Comparison of ENCODE assay signal across 28 mouse cellular contexts in the genomic region with DNA sequence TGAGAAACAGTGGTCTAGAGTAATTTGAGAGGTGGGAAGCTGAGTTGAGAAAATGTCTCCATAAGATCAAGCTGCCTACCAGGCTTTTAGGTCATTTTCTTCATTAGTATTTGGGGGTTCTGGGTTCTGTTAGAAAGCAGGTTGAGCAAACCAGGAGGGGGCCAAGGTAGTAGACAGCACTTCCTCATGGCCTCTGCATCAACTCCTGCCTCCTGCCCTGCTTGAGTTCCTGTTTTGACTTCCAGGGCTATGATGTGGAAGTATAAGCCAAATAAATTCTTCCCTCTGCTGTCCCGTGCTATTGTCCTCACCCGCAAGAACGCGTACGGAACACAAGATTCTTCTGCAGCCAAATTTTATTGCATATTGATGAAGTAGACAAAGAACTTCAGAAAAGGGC. TPM values are rescaled to one million over a fixed set of nuclear protein-coding genes. Genes with fewer than 3 reads are reported as not detected.
DNase-seq lines count a peak whose midpoint lies in the region; ATAC-seq lines count a peak whose summit lies in the region.
"Had no signal": no experiment of that assay in that cellular context is flagged by ENCODE, and none has a peak within 500 bp of the region (broad histone marks: within the 10 kb centered on the region; RNA-seq: fewer than 3 reads in every experiment).

No protein-coding gene starts in this region.

- no peak overlapping the region for H3K9ac ChIP-seq in liver, embryonic 11.5 days (ENCODE audit: low read depth, low read length)
- H3K9ac ChIP-seq in liver, embryonic 12.5 days, result no peak overlapping the region
- H3K9ac ChIP-seq: embryonic facial prominence, embryonic 12.5 days; forebrain, embryonic 13.5 days; forebrain, embryonic 15.5 days; forebrain, postnatal 0 days had no signal

- no peaks in the 10 kb centered on the region for H3K27me3 ChIP-seq in liver, embryonic 11.5 days (replicated peaks; ENCODE audit: control insufficient read depth, insufficient read depth, low read length)
- no peaks in the 10 kb centered on the region for H3K27me3 ChIP-seq in liver, embryonic 12.5 days (replicated peaks)
- H3K27me3 ChIP-seq: embryonic facial prominence, embryonic 12.5 days; forebrain, embryonic 13.5 days; forebrain, embryonic 15.5 days; Patski had no signal

- H3K27ac ChIP-seq in liver, embryonic 11.5 days (ENCODE audit: low read depth, low read length), result no peak overlapping the region
- no peak overlapping the region for H3K27ac ChIP-seq in liver, embryonic 12.5 days
- H3K27ac ChIP-seq: embryonic facial prominence, embryonic 10.5 days; embryonic facial prominence, embryonic 12.5 days; forebrain, embryonic 13.5 days; forebrain, embryonic 15.5 days had no signal

- no peaks in the 10 kb centered on the region for H3K4me1 ChIP-seq in liver, embryonic 11.5 days (replicated peaks; ENCODE audit: control insufficient read depth, insufficient read depth, low read length)
- H3K4me1 ChIP-seq in liver, embryonic 12.5 days, result no peaks in the 10 kb centered on the region
- H3K4me1 ChIP-seq: embryonic facial prominence, embryonic 12.5 days; forebrain, embryonic 15.5 days had no signal

- ATAC-seq in liver, embryonic 11.5 days (replicated peaks; ENCODE audit: low FRiP score), result no peak
- ATAC-seq in liver, embryonic 12.5 days, result no peak
- ATAC-seq in granulocyte monocyte progenitor cell, adult 5-6 weeks (replicated peaks; ENCODE audit: poor library complexity, severe bottlenecking), result peak; percentile 40; the same call in 1 of the 2 replicates
- ATAC-seq in megakaryocyte progenitor cell, adult 5-6 weeks (replicated peaks; ENCODE audit: poor library complexity), result peak; percentile 70
- no peak for ATAC-seq in cerebellum, adult (ENCODE audit: insufficient number of reproducible peaks, low FRiP score, low TSS enrichment)
- ATAC-seq: activated CD4-positive, CD25-positive, alpha-beta regulatory T cell, adult 4 months; forebrain, embryonic 15.5 days; forebrain, postnatal 0 days; Patski had no signal

- DNase-seq in liver, embryonic 11.5 days (ENCODE audit: low spot score), result peak; percentile 18
- no peak for DNase-seq in gastrocnemius, postnatal 10 days
- DNase-seq in urinary bladder, postnatal 25 days (ENCODE audit: low spot score), result no peak
- DNase-seq: adrenal gland, adult 8-10 months; adrenal gland, postnatal 25 days; cerebellum, adult 11-12 months; cerebellum, adult 2 months; cerebellum, adult 9-10 months; cerebellum, postnatal 10 days; cerebellum, postnatal 25 days; forebrain, postnatal 0 days had no signal

- WGBS in liver, embryonic 11.5 days, result 93% methylated on average over 5 of the region's 5 CpGs
- WGBS in liver, embryonic 12.5 days (ENCODE audit: insufficient replicate concordance), result 93% methylated on average over 5 of the region's 5 CpGs

- no peaks in the 10 kb centered on the region for H3K36me3 ChIP-seq in liver, embryonic 11.5 days (ENCODE audit: control insufficient read depth, insufficient read depth, low read length)
- 0 out of 2 replicates have a peak, but pooled peaks cover 3% of the 10 kb centered on the region for H3K36me3 ChIP-seq in liver, embryonic 12.5 days
- H3K36me3 ChIP-seq: embryonic facial prominence, embryonic 10.5 days; embryonic facial prominence, embryonic 12.5 days; forebrain, embryonic 15.5 days had no signal

- no peak overlapping the region for H3K4me2 ChIP-seq in liver, embryonic 11.5 days
- H3K4me2 ChIP-seq in liver, embryonic 12.5 days, result no peak overlapping the region
- H3K4me2 ChIP-seq: embryonic facial prominence, embryonic 12.5 days; forebrain, embryonic 13.5 days; forebrain, embryonic 15.5 days had no signal

- no peak overlapping the region for H3K4me3 ChIP-seq in liver, embryonic 11.5 days (ENCODE audit: low read depth, low read length)
- no peak overlapping the region for H3K4me3 ChIP-seq in liver, embryonic 12.5 days
- H3K4me3 ChIP-seq: embryonic facial prominence, embryonic 10.5 days; embryonic facial prominence, embryonic 12.5 days; forebrain, embryonic 13.5 days; forebrain, embryonic 15.5 days had no signal

- H3K9me3 ChIP-seq in liver, embryonic 11.5 days (ENCODE audit: control insufficient read depth, low read length), result no peaks in the 10 kb centered on the region
- 0 out of 2 replicates have a peak, but pooled peaks cover 3% of the 10 kb centered on the region for H3K9me3 ChIP-seq in liver, embryonic 12.5 days (replicated peaks)
- H3K9me3 ChIP-seq: embryonic facial prominence, embryonic 10.5 days; forebrain, embryonic 15.5 days had no signal

RNA-seq across cellular contexts. Expression of a gene that starts 58.2 kb away (rescaled TPM):
- not detected in 2 replicates for polyA plus RNA-seq in liver, embryonic 11.5 days (2014; fragmentation: Nextera tagmentation; extraction: Ambion mirVana)
- not detected in 2 replicates for polyA plus RNA-seq in liver, embryonic 12.5 days (2016; fragmentation: Nextera tagmentation; extraction: Ambion mirVana)
- total RNA-seq in granulocyte monocyte progenitor cell, adult 5-6 weeks (2014; fragmentation: Nextera tagmentation), result not detected in 2 replicates
- total RNA-seq in granulocyte monocyte progenitor cell, adult 5-6 weeks (2017), result not detected in 2 replicates
- not detected in 2 replicates for total RNA-seq in megakaryocyte progenitor cell, adult 5-6 weeks (2015)
- not detected in 2 replicates for total RNA-seq in megakaryocyte progenitor cell, adult 5-6 weeks (2017)
- not detected for total RNA-seq in gastrocnemius, postnatal 10 days (2021)
- total RNA-seq: adrenal gland, adult 18-20 months; adrenal gland, adult 8-10 months; adrenal gland, postnatal 25 days; adrenal gland, postnatal 4 days had no signal
- polyA plus RNA-seq: activated CD4-positive, CD25-positive, alpha-beta regulatory T cell, adult 4 months; brain, embryonic 14.5 days; C2C12; cerebellum, adult 2 months; cortical plate, adult 2 months; embryonic facial prominence, embryonic 10.5 days; embryonic facial prominence, embryonic 12.5 days; embryonic facial prominence, embryonic 14.5 days; forebrain, embryonic 11.5 days; forebrain, embryonic 13.5 days; forebrain, embryonic 15.5 days; forebrain, postnatal 0 days; Patski had no signal

Comparison
In these comparisons a context has a peak if more than half of its experiments do, and no peak if none do; other contexts are left out.
1. ATAC-seq: peak in granulocyte monocyte progenitor cell, adult 5-6 weeks (single experiment) and megakaryocyte progenitor cell, adult 5-6 weeks (single experiment); none in liver, embryonic 11.5 days (single experiment), liver, embryonic 12.5 days (single experiment) and cerebellum, adult (single experiment).